Mouse (Mus musculus) midbrain, embryonic 15.5 days (tissue): ENCODE measurements around the gene Colq. TPM values are rescaled to one million over a fixed set of nuclear protein-coding genes. Genes with fewer than 3 reads are reported as not detected.

Experiments used
- ATAC-seq: fragments of 200-750 bp; cut with Nextera tagmentation; replicated peaks from 2 replicates; pipeline ENCODE4 v1.8.0; 2017; ENCODE audit warnings: moderate TSS enrichment
- H3K27ac ChIP-seq: fragments of 300-500 bp; sonication (generic); 2 replicates; pipeline ENCODE4 v1.5.1; 2015; ENCODE audit warnings: mild to moderate bottlenecking, inconsistent platforms
- H3K27me3 ChIP-seq: fragments of 300-500 bp; sonication (generic); replicated peaks from 2 replicates; pipeline ENCODE4 v1.6.1; 2015; ENCODE audit warnings: inconsistent platforms
- H3K36me3 ChIP-seq: fragments of 300-500 bp; sonication (generic); replicated peaks from 2 replicates; pipeline ENCODE4 v1.6.1; 2015; ENCODE audit warnings: inconsistent platforms
- H3K4me1 ChIP-seq: fragments of 300-500 bp; sonication (generic); 2 replicates; pipeline ENCODE4 v1.6.1; 2015; ENCODE audit warnings: inconsistent platforms
- H3K4me2 ChIP-seq: fragments of 300-500 bp; sonication (generic); 2 replicates; pipeline ENCODE4 v1.6.1; 2015; ENCODE audit warnings: inconsistent platforms, mild to moderate bottlenecking, moderate library complexity
- H3K4me3 ChIP-seq: fragments of 300-500 bp; sonication (generic); 2 replicates; pipeline ENCODE4 v1.5.1; 2015; ENCODE audit warnings: mild to moderate bottlenecking, inconsistent platforms
- H3K9ac ChIP-seq: fragments of 300-500 bp; sonication (generic); 2 replicates; pipeline ENCODE4 v1.6.1; 2015; ENCODE audit warnings: mild to moderate bottlenecking, inconsistent platforms
- H3K9me3 ChIP-seq: fragments of 300-500 bp; sonication (generic); 2 replicates; pipeline ENCODE4 v1.6.1; 2016; ENCODE audit warnings: inconsistent platforms
- WGBS: fragments of 180-500 bp; shearing (Covaris S2); methylation state at CpG from one replicate; pipeline ENCODE4 v1.1.7; 2015; ENCODE audit warnings: mixed read lengths; 5-methylcytosine and 5-hydroxymethylcytosine counted together
- polyA plus RNA-seq: library from polyadenylated mRNA; unstranded; fragments of >200 nt; fragmentation: Nextera tagmentation; extraction: Ambion mirVana; gene quantifications from 2 replicates; pipeline ENCODE4 v1.2.1, GENCODE M21; 2015

Colq gene
- polyA plus RNA-seq, 1 experiment from 2014 or later: not detected

- no peak overlapping the region for H3K9ac ChIP-seq
- no peaks in the 10 kb centered on the region for H3K36me3 ChIP-seq
- H3K27ac ChIP-seq: no peak overlapping the region
- no peak for ATAC-seq
- H3K27me3 ChIP-seq: no peaks in the 10 kb centered on the region
- 78% methylated on average over 14 of the region's 14 CpGs for WGBS
- no peaks in the 10 kb centered on the region for H3K9me3 ChIP-seq
- H3K4me1 ChIP-seq: no peaks in the 10 kb centered on the region
- no peak overlapping the region for H3K4me3 ChIP-seq
- H3K4me2 ChIP-seq: no peak overlapping the region
Observed at GRCm38 (mm10) chr14:31555963-31556434, 35.1 kb downstream of the Colq start.

GRCm38 (mm10) chr14:31555021-31555420, 36.1 kb downstream of the Colq start:
- Histone ChIP-seq H3K4me2 (no peak overlapping the region), H3K4me3 (no peak overlapping the region), H3K9me3 (no peaks in the 10 kb centered on the region), H3K4me1 (no peaks in the 10 kb centered on the region), H3K9ac (no peak overlapping the region), H3K27ac (no peak overlapping the region), H3K27me3 (no peaks in the 10 kb centered on the region), H3K36me3 (no peaks in the 10 kb centered on the region)
- no peak for ATAC-seq
- WGBS: 92% methylated on average over 7 of the region's 7 CpGs

GRCm38 (mm10) chr14:31543885-31544442, 47.2 kb downstream of the Colq start:
- Histone ChIP-seq H3K4me3 (no peak overlapping the region), H3K27me3 (no peaks in the 10 kb centered on the region), H3K27ac (no peak overlapping the region), H3K36me3 (no peaks in the 10 kb centered on the region), H3K4me2 (no peak overlapping the region), H3K9me3 (no peaks in the 10 kb centered on the region), H3K4me1 (no peaks in the 10 kb centered on the region), H3K9ac (no peak overlapping the region)
- no peak for ATAC-seq
- 81% methylated on average over 11 of the region's 11 CpGs for WGBS

GRCm38 (mm10) chr14:31537298-31537697, 53.8 kb downstream of the Colq start:
- Histone ChIP-seq H3K4me2 (no peak overlapping the region), H3K4me1 (no peaks in the 10 kb centered on the region), H3K9me3 (no peaks in the 10 kb centered on the region), H3K27me3 (no peaks in the 10 kb centered on the region), H3K9ac (no peak overlapping the region), H3K27ac (no peak overlapping the region), H3K4me3 (no peak overlapping the region), H3K36me3 (no peaks in the 10 kb centered on the region)
- ATAC-seq: no peak
- 65% methylated on average over 6 of the region's 6 CpGs for WGBS

GRCm38 (mm10) chr14:31532656-31533055, 58.5 kb downstream of the Colq start:
- H3K27ac ChIP-seq: no peak overlapping the region
- H3K4me1 ChIP-seq: no peaks in the 10 kb centered on the region
- H3K9me3 ChIP-seq: no peaks in the 10 kb centered on the region
- no peaks in the 10 kb centered on the region for H3K27me3 ChIP-seq
- no peak overlapping the region for H3K4me2 ChIP-seq
- no peak for ATAC-seq
- WGBS: 58% methylated on average over 3 of the region's 3 CpGs
- H3K36me3 ChIP-seq: no peaks in the 10 kb centered on the region
- H3K4me3 ChIP-seq: no peak overlapping the region
- no peak overlapping the region for H3K9ac ChIP-seq

- H3K4me2 ChIP-seq: no peak overlapping the region
- no peaks in the 10 kb centered on the region for H3K27me3 ChIP-seq
- no peak for ATAC-seq
- no peak overlapping the region for H3K9ac ChIP-seq
- H3K36me3 ChIP-seq: no peaks in the 10 kb centered on the region
- WGBS: 75% methylated on average over 12 of the region's 12 CpGs
- H3K9me3 ChIP-seq: no peaks in the 10 kb centered on the region
- H3K4me3 ChIP-seq: no peak overlapping the region
- no peaks in the 10 kb centered on the region for H3K4me1 ChIP-seq
- no peak overlapping the region for H3K27ac ChIP-seq
Observed at GRCm38 (mm10) chr14:31531506-31532148, 59.5 kb downstream of the Colq start.

GRCm38 (mm10) chr14:31530847-31531246, 60.3 kb downstream of the Colq start:
- Histone ChIP-seq H3K4me2 (no peak overlapping the region), H3K9ac (no peak overlapping the region), H3K9me3 (no peaks in the 10 kb centered on the region), H3K4me1 (no peaks in the 10 kb centered on the region), H3K27me3 (no peaks in the 10 kb centered on the region), H3K27ac (no peak overlapping the region), H3K4me3 (no peak overlapping the region), H3K36me3 (no peaks in the 10 kb centered on the region)
- WGBS: 89% methylated on average over 4 of the region's 4 CpGs
- ATAC-seq: no peak

- 83% methylated on average over 7 of the region's 7 CpGs for WGBS
Observed at GRCm38 (mm10) chr14:31525040-31525810, 65.9 kb downstream of the Colq start.

GRCm38 (mm10) chr14:31521318-31521717, 69.8 kb downstream of the Colq start:
- H3K27ac ChIP-seq: no peak overlapping the region
- WGBS: 64% methylated on average over 2 of the region's 2 CpGs
- no peak overlapping the region for H3K4me2 ChIP-seq
- no peaks in the 10 kb centered on the region for H3K9me3 ChIP-seq
- H3K27me3 ChIP-seq: no peaks in the 10 kb centered on the region
- H3K36me3 ChIP-seq: no peaks in the 10 kb centered on the region
- no peak overlapping the region for H3K9ac ChIP-seq
- no peaks in the 10 kb centered on the region for H3K4me1 ChIP-seq
- no peak overlapping the region for H3K4me3 ChIP-seq
- no peak for ATAC-seq

More at GRCm38 (mm10) chr14:31525040-31525810, 65.9 kb downstream of the Colq start:
- Histone ChIP-seq H3K4me1 (no peaks in the 10 kb centered on the region), H3K36me3 (no peaks in the 10 kb centered on the region), H3K27ac (no peak overlapping the region), H3K9me3 (no peaks in the 10 kb centered on the region), H3K4me2 (no peak overlapping the region), H3K4me3 (no peak overlapping the region), H3K9ac (no peak overlapping the region), H3K27me3 (no peaks in the 10 kb centered on the region)
- ATAC-seq: no peak

- Histone ChIP-seq H3K27ac (no peak overlapping the region), H3K9ac (no peak overlapping the region), H3K27me3 (no peaks in the 10 kb centered on the region), H3K4me2 (no peak overlapping the region), H3K9me3 (no peaks in the 10 kb centered on the region; the same call in 1 of the 2 replicates), H3K36me3 (no peaks in the 10 kb centered on the region), H3K4me3 (no peak overlapping the region), H3K4me1 (no peaks in the 10 kb centered on the region)
- no peak for ATAC-seq
- 62% methylated on average over 3 of the region's 3 CpGs for WGBS
Observed at GRCm38 (mm10) chr14:31519165-31519564, 72.0 kb downstream of the Colq start.

GRCm38 (mm10) chr14:31515895-31516294, 75.2 kb downstream of the Colq start:
- no peak for ATAC-seq
- Histone ChIP-seq H3K9me3 (no peaks in the 10 kb centered on the region; the same call in 1 of the 2 replicates), H3K4me2 (no peak overlapping the region), H3K36me3 (no peaks in the 10 kb centered on the region), H3K27ac (no peak overlapping the region), H3K9ac (no peak overlapping the region), H3K4me1 (no peaks in the 10 kb centered on the region), H3K4me3 (no peak overlapping the region), H3K27me3 (no peaks in the 10 kb centered on the region)
- WGBS: 95% methylated on average over 2 of the region's 2 CpGs

GRCm38 (mm10) chr14:31510322-31510721, 80.8 kb downstream of the Colq start:
- no peak overlapping the region for H3K4me3 ChIP-seq
- H3K36me3 ChIP-seq: peaks cover 39% of the 10 kb centered on the region
- no peak for ATAC-seq
- no peaks in the 10 kb centered on the region for H3K27me3 ChIP-seq
- no peak overlapping the region for H3K4me2 ChIP-seq
- H3K4me1 ChIP-seq: no peaks in the 10 kb centered on the region
- WGBS: 87% methylated on average over 3 of the region's 3 CpGs
- no peak overlapping the region for H3K27ac ChIP-seq
- H3K9ac ChIP-seq: no peak overlapping the region
- H3K9me3 ChIP-seq: no peaks in the 10 kb centered on the region; the same call in 1 of the 2 replicates
